Mouse (Mus musculus): ENCODE data around the gene Tecpr1.

Tecpr1 gene

DNA sequence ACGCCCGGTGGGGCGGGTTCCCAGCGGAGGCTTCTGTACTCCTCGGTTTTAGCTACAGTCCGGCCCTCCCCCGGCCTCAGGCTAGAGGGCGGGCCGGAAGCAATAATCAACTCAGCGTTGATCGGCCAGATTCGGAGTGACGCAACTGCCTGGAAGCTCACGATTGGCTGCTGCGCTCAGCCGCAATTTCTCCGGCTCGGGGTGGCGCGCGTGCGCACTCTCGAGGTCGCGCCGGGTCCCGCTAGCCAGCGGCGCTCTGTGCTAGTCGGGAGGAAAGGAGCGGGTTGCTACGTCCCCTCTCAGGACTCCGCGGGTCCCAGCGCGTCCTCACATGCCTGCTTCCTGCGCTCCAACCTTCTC is at the start of gene Tecpr1:
TSS of gene Tecpr1 (minus strand) at position 113 of the 360 bp plus-strand sequence.
- POLR2A ChIA-PET, result interaction anchor here (0.6 to 1.5 kb wide), 35 partner anchors 9 to 981 kb away, joined by 3 to 9 read pairs (median 4); partner anchors contain the start of genes Ccz1 (in 2 of the 4), Trrap (in 2 of the 4), Aimp2 (in 1 of the 4) and Baiap2l1 (in 1 of the 4)
- CTCF ChIA-PET, result interaction anchor here in 3 of 4 experiments (0.6 to 2.8 kb wide), 13 partner anchors 8 to 544 kb away, joined by 3 to 15 read pairs (median 3); partner anchors contain the start of genes Lmtk2 (in 1 of the 3), Trrap (in 1 of the 3) and Usp42 (in 1 of the 3)

DNA sequence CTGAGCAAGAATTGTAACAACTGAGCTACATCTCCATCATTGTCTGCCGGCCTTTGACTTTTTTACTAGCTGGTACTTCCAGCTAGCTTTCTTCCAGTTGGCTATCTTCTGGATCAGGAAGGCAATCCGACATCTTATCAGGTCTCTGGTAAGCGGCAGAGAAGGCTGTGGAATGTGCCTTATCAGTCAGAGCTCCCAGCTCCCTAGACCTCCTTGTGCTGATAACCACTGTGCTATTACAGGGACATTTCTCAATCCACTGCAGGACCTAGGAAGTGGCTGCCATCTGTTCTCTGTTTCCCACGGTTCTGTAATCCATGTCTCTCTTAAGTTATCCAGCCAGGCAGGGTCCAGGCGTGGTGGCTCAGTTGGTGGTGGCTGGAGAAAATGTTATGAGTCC is 48.4 kb upstream of the Tecpr1 start:
- ChIA-PET POLR2A (interaction anchor here in 2 of 4 experiments (0.6 to 1.7 kb wide), 2 partner anchors 8 to 12 kb away, joined by 4 to 5 read pairs; no protein-coding TSS in a partner anchor), CTCF (interaction anchor here in 1 of 4 experiments (0.6 kb wide), 1 partner anchor 453 kb away, joined by 5 read pairs; no protein-coding TSS in a partner anchor)

DNA sequence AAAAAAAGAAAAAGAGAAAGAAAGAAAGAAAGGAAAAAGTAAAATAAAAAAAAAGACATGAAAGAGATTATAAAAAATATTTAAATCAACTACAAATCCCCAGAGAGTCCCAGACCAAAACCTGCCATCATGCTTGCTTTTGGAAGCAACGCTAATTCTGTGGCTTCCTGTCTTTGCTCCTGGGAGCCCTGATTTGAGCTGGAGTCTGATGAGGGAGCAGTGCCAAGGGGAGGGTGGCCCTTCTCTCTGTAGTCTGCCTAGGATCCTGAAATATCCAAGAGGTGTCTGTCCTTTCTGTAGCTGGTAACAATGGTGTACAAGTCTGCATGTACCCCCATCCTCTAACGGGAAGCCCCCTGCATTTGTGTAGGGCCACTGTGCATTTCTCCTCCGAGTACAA is 47.7 kb upstream of the Tecpr1 start:
- ChIA-PET CTCF (interaction anchor here in 1 of 4 experiments (0.6 kb wide), 1 partner anchor 454 kb away, joined by 5 read pairs; no protein-coding TSS in a partner anchor), POLR2A (interaction anchor here in 2 of 4 experiments (0.6 to 1.7 kb wide), 2 partner anchors 9 to 11 kb away, joined by 4 to 5 read pairs; no protein-coding TSS in a partner anchor)

- ChIA-PET POLR2A (interaction anchor here in 1 of 4 experiments (1.0 to 1.7 kb wide), 2 partner anchors 9 to 10 kb away, joined by 4 to 5 read pairs; no protein-coding TSS in a partner anchor), CTCF (interaction anchor here in 1 of 4 experiments (0.7 kb wide), 1 partner anchor 60 kb away, joined by 3 read pairs; no protein-coding TSS in a partner anchor)
These were observed 47.0 kb upstream of the Tecpr1 start for GRCm38 (mm10) chr5:144270420-144270819.

GRCm38 (mm10) chr5:144269926-144270325 is 46.5 kb upstream of the Tecpr1 start:
- CTCF ChIA-PET, result interaction anchor here in 1 of 4 experiments (0.7 kb wide), 1 partner anchor 60 kb away, joined by 3 read pairs; no protein-coding TSS in a partner anchor
- POLR2A ChIA-PET, result interaction anchor here in 1 of 4 experiments (0.7 to 1.0 kb wide), 2 partner anchors 8 to 13 kb away, joined by 3 to 4 read pairs; no protein-coding TSS in a partner anchor

- ChIA-PET POLR2A (interaction anchor here in 3 of 4 experiments (0.5 to 2.0 kb wide), 8 partner anchors 9 to 302 kb away, joined by 3 to 7 read pairs (median 4); no protein-coding TSS in a partner anchor), CTCF (interaction anchor here in 3 of 4 experiments (0.5 to 1.4 kb wide), 14 partner anchors 9 to 495 kb away, joined by 3 to 8 read pairs (median 3); partner anchors contain the start of gene Baiap2l1 (in 1 of the 3))
These were observed 44.3 kb upstream of the Tecpr1 start for GRCm38 (mm10) chr5:144267535-144268241.

GRCm38 (mm10) chr5:144263496-144263895 is 40.1 kb upstream of the Tecpr1 start:
- CTCF ChIA-PET, result interaction anchor here in 1 of 4 experiments (1.1 kb wide), 1 partner anchor 480 kb away, joined by 3 read pairs; no protein-coding TSS in a partner anchor

GRCm38 (mm10) chr5:144263082-144263481 is 39.7 kb upstream of the Tecpr1 start:
- CTCF ChIA-PET, result interaction anchor here in 1 of 4 experiments (1.1 to 1.3 kb wide), 2 partner anchors 464 to 480 kb away, joined by 3 read pairs; no protein-coding TSS in a partner anchor
- POLR2A ChIA-PET, result interaction anchor here in 3 of 4 experiments (0.6 to 1.7 kb wide), 9 partner anchors 12 to 335 kb away, joined by 3 to 14 read pairs (median 3); no protein-coding TSS in a partner anchor

More at GRCm38 (mm10) chr5:144263496-144263895, 40.1 kb upstream of the Tecpr1 start:
- POLR2A ChIA-PET, result interaction anchor here in 2 of 4 experiments (0.6 to 1.7 kb wide), 4 partner anchors 11 to 159 kb away, joined by 3 to 8 read pairs (median 3); no protein-coding TSS in a partner anchor

GRCm38 (mm10) chr5:144261829-144262228 is 38.4 kb upstream of the Tecpr1 start:
- CTCF ChIA-PET, result interaction anchor here (0.6 to 1.3 kb wide), 5 partner anchors 12 to 574 kb away, joined by 3 to 5 read pairs (median 3); no protein-coding TSS in a partner anchor
- POLR2A ChIA-PET, result interaction anchor here in 3 of 4 experiments (0.7 to 1.9 kb wide), 6 partner anchors 8 to 165 kb away, joined by 3 to 14 read pairs (median 4); partner anchors contain the start of gene Tecpr1 (in 1 of the 3)

- POLR2A ChIA-PET, result interaction anchor here in 2 of 4 experiments (1.2 to 2.5 kb wide), 7 partner anchors 9 to 287 kb away, joined by 3 to 14 read pairs (median 4); partner anchors contain the start of genes Baiap2l1 (in 1 of the 2) and Tecpr1 (in 1 of the 2)
- CTCF ChIA-PET, result interaction anchor here in 2 of 4 experiments (0.6 to 1.1 kb wide), 2 partner anchors 54 to 575 kb away, joined by 4 to 5 read pairs; no protein-coding TSS in a partner anchor
These were observed 37.9 kb upstream of the Tecpr1 start for GRCm38 (mm10) chr5:144261309-144261708.

- ChIA-PET CTCF (interaction anchor here in 1 of 4 experiments (0.5 kb wide), 1 partner anchor 219 kb away, joined by 6 read pairs; no protein-coding TSS in a partner anchor), POLR2A (interaction anchor here in 2 of 4 experiments (0.8 to 2.5 kb wide), 10 partner anchors 10 to 288 kb away, joined by 3 to 7 read pairs (median 3); partner anchors contain the start of genes Baiap2l1 (in 1 of the 2) and Tecpr1 (in 1 of the 2))
These were observed 37.0 kb upstream of the Tecpr1 start for GRCm38 (mm10) chr5:144260464-144260863.

DNA sequence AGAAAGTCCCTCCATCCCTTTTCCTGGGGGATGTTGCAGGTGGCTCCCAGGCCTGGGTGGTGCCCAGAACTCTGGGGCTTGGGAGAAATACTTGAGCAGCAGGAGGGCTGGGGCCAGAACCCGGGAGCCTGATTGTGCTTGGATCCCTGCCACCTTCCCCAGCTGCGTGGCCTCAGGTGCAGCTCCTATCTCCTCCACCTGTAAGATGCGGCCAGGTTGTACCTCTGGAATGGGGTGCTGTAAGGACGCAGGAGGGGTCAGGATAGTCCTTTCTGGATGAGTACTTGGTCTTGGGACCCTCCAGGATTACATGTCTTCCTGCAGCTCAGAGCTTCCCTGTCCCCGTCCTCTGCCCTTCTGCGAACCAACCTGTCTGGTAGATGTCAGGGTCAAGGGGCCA is 35.8 kb upstream of the Tecpr1 start:
- CTCF ChIA-PET, result interaction anchor here in 2 of 4 experiments (0.6 to 1.1 kb wide), 3 partner anchors 8 to 52 kb away, joined by 4 read pairs; no protein-coding TSS in a partner anchor
- POLR2A ChIA-PET, result interaction anchor here in 3 of 4 experiments (0.5 to 2.5 kb wide), 11 partner anchors 8 to 383 kb away, joined by 3 to 7 read pairs (median 4); partner anchors contain the start of genes Tecpr1 (in 2 of the 3) and Baiap2l1 (in 1 of the 3)

GRCm38 (mm10) chr5:144258687-144259086 is 35.3 kb upstream of the Tecpr1 start:
- ChIA-PET POLR2A (interaction anchor here in 3 of 4 experiments (0.5 to 1.6 kb wide), 9 partner anchors 8 to 363 kb away, joined by 3 to 6 read pairs (median 4); partner anchors contain the start of gene Tecpr1 (in 2 of the 3)), CTCF (interaction anchor here in 2 of 4 experiments (0.6 to 1.1 kb wide), 3 partner anchors 9 to 51 kb away, joined by 4 read pairs; no protein-coding TSS in a partner anchor)

- POLR2A ChIA-PET, result interaction anchor here in 2 of 4 experiments (0.7 to 1.6 kb wide), 4 partner anchors 9 to 51 kb away, joined by 3 to 6 read pairs (median 4); no protein-coding TSS in a partner anchor
These were observed 34.8 kb upstream of the Tecpr1 start for GRCm38 (mm10) chr5:144258131-144258611.

DNA sequence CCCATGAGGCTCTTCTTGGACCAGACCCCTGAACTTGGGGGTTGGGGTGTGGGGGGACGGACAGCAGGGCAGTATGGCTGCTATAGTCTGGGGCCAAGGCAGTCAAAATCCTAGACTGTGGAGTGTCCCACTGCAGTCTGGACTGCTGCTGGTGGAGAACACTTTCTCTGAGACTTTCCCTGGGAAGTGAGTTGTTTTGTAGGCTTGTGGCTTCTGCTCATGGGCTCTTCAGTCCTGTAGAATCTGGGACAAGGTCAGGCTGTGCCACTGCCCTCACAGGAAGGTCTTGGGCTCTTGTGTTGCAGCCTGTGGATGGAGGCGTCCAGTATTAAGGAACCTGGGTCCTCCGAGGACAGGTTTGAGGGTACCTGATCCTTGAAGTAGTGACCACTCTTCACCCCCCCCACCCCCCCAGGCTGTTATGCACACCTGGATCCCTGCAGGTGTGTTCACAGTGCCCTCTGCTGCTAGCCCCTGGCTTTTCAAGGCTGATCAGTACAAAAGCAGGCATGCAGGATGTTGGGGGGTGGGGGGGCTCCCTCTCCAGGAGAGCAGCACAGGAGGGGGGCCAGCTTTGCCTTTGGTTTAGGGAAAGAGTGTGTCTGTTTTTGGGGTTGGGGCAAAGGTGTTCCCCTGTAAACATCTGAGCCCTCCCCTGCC is 34.2 kb upstream of the Tecpr1 start:
- CTCF ChIA-PET, result interaction anchor here in 1 of 4 experiments (0.7 kb wide), 1 partner anchor 102 kb away, joined by 4 read pairs; no protein-coding TSS in a partner anchor
- POLR2A ChIA-PET, result interaction anchor here in 2 of 4 experiments (0.7 to 1.7 kb wide), 5 partner anchors 8 to 100 kb away, joined by 3 to 8 read pairs (median 3); partner anchors contain the start of gene Baiap2l1 (in 1 of the 2)

More at GRCm38 (mm10) chr5:144258131-144258611, 34.8 kb upstream of the Tecpr1 start:
- CTCF ChIA-PET, result interaction anchor here in 1 of 4 experiments (0.7 kb wide), 1 partner anchor 51 kb away, joined by 4 read pairs; no protein-coding TSS in a partner anchor

DNA sequence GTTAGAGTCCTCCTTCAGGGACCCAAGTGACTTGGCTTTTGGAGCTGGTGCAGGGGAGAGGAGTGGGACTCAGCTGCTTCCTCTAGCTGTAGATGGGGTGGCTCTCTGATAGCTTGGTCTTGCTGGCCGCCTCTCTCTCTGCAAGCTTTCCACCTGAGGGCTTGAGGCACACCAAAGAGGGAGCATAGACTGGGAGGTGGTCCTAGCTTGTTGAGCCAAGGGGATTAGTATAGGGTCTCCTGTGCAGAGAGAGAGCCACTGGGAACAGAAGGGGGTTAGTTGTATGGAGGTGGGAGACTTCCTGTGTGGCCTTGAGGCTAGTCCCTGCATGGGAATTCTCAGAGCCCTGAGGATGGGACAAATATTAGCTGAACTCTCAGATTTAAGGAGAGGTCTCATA is 33.5 kb upstream of the Tecpr1 start:
- ChIA-PET CTCF (interaction anchor here in 1 of 4 experiments (0.6 to 0.7 kb wide), 3 partner anchors 101 to 154 kb away, joined by 3 to 4 read pairs (median 4); no protein-coding TSS in a partner anchor), POLR2A (interaction anchor here in 2 of 4 experiments (0.7 to 1.7 kb wide), 11 partner anchors 9 to 115 kb away, joined by 3 to 8 read pairs (median 3); partner anchors contain the start of gene Baiap2l1 (in 1 of the 2))
